ENCODE assay signal across 16 mouse cellular contexts in the genomic region with DNA sequence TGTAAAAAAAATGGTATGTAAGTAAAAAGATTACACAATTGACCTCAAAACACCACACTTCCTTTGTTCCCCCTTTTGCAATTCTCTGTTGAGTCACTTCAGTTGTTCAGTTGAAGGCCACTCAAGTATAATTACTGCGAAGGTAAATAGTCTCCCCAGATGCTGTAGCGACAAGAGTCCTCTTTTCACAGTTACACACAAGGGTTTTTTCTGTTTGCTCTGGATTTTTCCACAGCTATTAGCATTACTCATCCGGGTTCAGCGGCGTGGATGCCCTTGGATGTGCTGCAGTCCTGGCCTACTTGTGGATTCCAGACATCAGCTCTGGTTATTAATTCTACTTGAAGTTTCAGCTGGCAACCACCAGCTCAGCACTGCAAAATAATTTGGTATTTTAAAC.
DNase-seq lines count a peak whose midpoint lies in the region; ATAC-seq and TF ChIP-seq lines count a peak whose summit lies in the region.
"Had no signal": no experiment of that assay in that cellular context is flagged by ENCODE, and none has a peak within 500 bp of the region (broad histone marks: within the 10 kb centered on the region; RNA-seq: fewer than 3 reads in every experiment).

No protein-coding gene starts in this region.

- H3K4me1 ChIP-seq in bone marrow, adult 2 months (ENCODE audit: control insufficient read depth, insufficient read depth, low read length): peaks cover 6% of the 10 kb centered on the region
- H3K4me1 ChIP-seq in lung, embryonic 16.5 days (replicated peaks; ENCODE audit: control insufficient read depth, insufficient read depth, low read length): peaks cover 10% of the 10 kb centered on the region
- H3K4me1 ChIP-seq in forebrain, embryonic 10.5 days: no peaks in the 10 kb centered on the region
- H3K4me1 ChIP-seq in forebrain, embryonic 16.5 days (replicated peaks; ENCODE audit: control insufficient read depth, insufficient read depth, low read length): no peaks in the 10 kb centered on the region
- no peaks in the 10 kb centered on the region for H3K4me1 ChIP-seq in hindbrain, postnatal 0 days (ENCODE audit: insufficient read depth, low read length)
- H3K4me1 ChIP-seq: limb, embryonic 13.5 days; liver, embryonic 15.5 days; midbrain, embryonic 12.5 days had no signal

- H3K4me3 ChIP-seq in bone marrow, adult 2 months (replicated peaks; ENCODE audit: control insufficient read depth, low read depth, low read length): no peak overlapping the region
- H3K4me3 ChIP-seq in lung, embryonic 16.5 days (ENCODE audit: low read length): no peak overlapping the region
- H3K4me3 ChIP-seq in forebrain, embryonic 10.5 days: no peak overlapping the region
- no peak overlapping the region for H3K4me3 ChIP-seq in forebrain, embryonic 16.5 days (replicated peaks; ENCODE audit: low read length)
- no peak overlapping the region for H3K4me3 ChIP-seq in hindbrain, postnatal 0 days (ENCODE audit: low read length)
- H3K4me3 ChIP-seq: gastrocnemius, adult 2 months; kidney, embryonic 15.5 days; limb, embryonic 13.5 days; liver, embryonic 15.5 days; midbrain, embryonic 12.5 days had no signal

- H3K4me2 ChIP-seq in lung, embryonic 16.5 days (ENCODE audit: low read depth, low read length): no peak overlapping the region
- no peak overlapping the region for H3K4me2 ChIP-seq in forebrain, embryonic 16.5 days (ENCODE audit: low read length)
- no peak overlapping the region for H3K4me2 ChIP-seq in hindbrain, postnatal 0 days (ENCODE audit: low read depth, low read length)
- H3K4me2 ChIP-seq: kidney, embryonic 15.5 days; limb, embryonic 13.5 days; liver, embryonic 15.5 days; midbrain, embryonic 12.5 days had no signal

- WGBS in bone marrow, adult 2 months: 58% methylated on average over 5 of the region's 5 CpGs
- 44% methylated on average over 5 of the region's 5 CpGs for WGBS in lung, embryonic 16.5 days
- 93% methylated on average over 5 of the region's 5 CpGs for WGBS in forebrain, embryonic 10.5 days
- WGBS in forebrain, embryonic 16.5 days: 69% methylated on average over 5 of the region's 5 CpGs
- WGBS in hindbrain, postnatal 0 days: 61% methylated on average over 5 of the region's 5 CpGs

- TF ChIP-seq POLR2A in bone marrow, adult 2 months (IDR thresholded peaks at IDR 0.05; ENCODE audit: borderline replicate concordance, control insufficient read depth, low read depth, low read length): no peak

- H3K9me3 ChIP-seq in lung, embryonic 16.5 days (ENCODE audit: control insufficient read depth, low read length): no peaks in the 10 kb centered on the region
- no peaks in the 10 kb centered on the region for H3K9me3 ChIP-seq in forebrain, embryonic 10.5 days
- H3K9me3 ChIP-seq in forebrain, embryonic 16.5 days (ENCODE audit: control insufficient read depth, low read length): no peaks in the 10 kb centered on the region
- H3K9me3 ChIP-seq in hindbrain, postnatal 0 days (ENCODE audit: low read length): no peaks in the 10 kb centered on the region
- H3K9me3 ChIP-seq: kidney, embryonic 15.5 days; limb, embryonic 13.5 days; liver, embryonic 15.5 days; midbrain, embryonic 12.5 days had no signal

- TF ChIP-seq CTCF in bone marrow, adult 2 months (IDR thresholded peaks at IDR 0.05; ENCODE audit: control insufficient read depth, insufficient read depth, low read length): no peak
- TF ChIP-seq CTCF in hindbrain, postnatal 0 days (IDR thresholded peaks at IDR 0.05; ENCODE audit: low read depth): no peak

- peak overlapping the region; percentile 72 for H3K27ac ChIP-seq in bone marrow, adult 2 months (ENCODE audit: control insufficient read depth, insufficient read depth, low read depth, low read length, poor library complexity)
- H3K27ac ChIP-seq in lung, embryonic 16.5 days (ENCODE audit: low read length): peak overlapping the region; percentile 82
- no peak overlapping the region for H3K27ac ChIP-seq in forebrain, embryonic 10.5 days
- no peak overlapping the region for H3K27ac ChIP-seq in forebrain, embryonic 16.5 days (ENCODE audit: low read length)
- no peak overlapping the region for H3K27ac ChIP-seq in hindbrain, postnatal 0 days
- H3K27ac ChIP-seq: gastrocnemius, adult 2 months; kidney, embryonic 15.5 days; limb, embryonic 13.5 days; liver, embryonic 15.5 days; midbrain, embryonic 12.5 days had no signal

- ATAC-seq in lung, embryonic 16.5 days (ENCODE audit: low read depth): peak; percentile 88
- peak; percentile 46; the same call in 1 of the 2 replicates for ATAC-seq in neutrophil, adult 5-6 weeks (ENCODE audit: extremely low read depth, insufficient number of reproducible peaks, low FRiP score, poor library complexity, severe bottlenecking)
- ATAC-seq in forebrain, embryonic 16.5 days: no peak
- no peak for ATAC-seq in hindbrain, postnatal 0 days
- ATAC-seq: forebrain, embryonic 14.5 days had no signal

- no peaks in the 10 kb centered on the region for H3K36me3 ChIP-seq in lung, embryonic 16.5 days (ENCODE audit: control insufficient read depth, insufficient read depth, low read length)
- no peaks in the 10 kb centered on the region for H3K36me3 ChIP-seq in forebrain, embryonic 10.5 days (replicated peaks)
- no peaks in the 10 kb centered on the region for H3K36me3 ChIP-seq in forebrain, embryonic 16.5 days (ENCODE audit: control insufficient read depth, insufficient read depth)
- H3K36me3 ChIP-seq in hindbrain, postnatal 0 days (ENCODE audit: insufficient read depth, low read length): no peaks in the 10 kb centered on the region
- H3K36me3 ChIP-seq: kidney, embryonic 15.5 days; limb, embryonic 13.5 days; liver, embryonic 15.5 days; midbrain, embryonic 12.5 days had no signal

- no peaks in the 10 kb centered on the region for H3K27me3 ChIP-seq in lung, embryonic 16.5 days (ENCODE audit: control insufficient read depth, insufficient read depth, low read depth, low read length)
- no peaks in the 10 kb centered on the region for H3K27me3 ChIP-seq in forebrain, embryonic 10.5 days (ENCODE audit: poor library complexity, severe bottlenecking)
- H3K27me3 ChIP-seq in forebrain, embryonic 16.5 days (replicated peaks; ENCODE audit: control insufficient read depth, insufficient read depth, low read length): no peaks in the 10 kb centered on the region
- H3K27me3 ChIP-seq in hindbrain, postnatal 0 days (ENCODE audit: insufficient read depth, low read length): no peaks in the 10 kb centered on the region
- H3K27me3 ChIP-seq: CH12.LX; kidney, embryonic 15.5 days; limb, embryonic 13.5 days; liver, embryonic 15.5 days; midbrain, embryonic 12.5 days had no signal

- no peak overlapping the region for H3K9ac ChIP-seq in lung, embryonic 16.5 days (ENCODE audit: low read length)
- H3K9ac ChIP-seq in forebrain, embryonic 16.5 days (replicated peaks; ENCODE audit: low read depth, low read length): no peak overlapping the region
- H3K9ac ChIP-seq in hindbrain, postnatal 0 days (replicated peaks; ENCODE audit: low read length): no peak overlapping the region
- H3K9ac ChIP-seq: kidney, embryonic 15.5 days; limb, embryonic 13.5 days; liver, embryonic 15.5 days; midbrain, embryonic 12.5 days had no signal

- peak; percentile 55 for DNase-seq in adrenal gland, postnatal 10 days
- DNase-seq in forebrain, embryonic 10.5 days (ENCODE audit: extremely low spot score, low spot score): no peak
- no peak for DNase-seq in hindbrain, postnatal 0 days (ENCODE audit: low spot score)
- DNase-seq: embryo, embryonic 11 days; gastrocnemius, adult 2 months; heart, postnatal 14 days had no signal

Comparison
In these comparisons a context has a peak if more than half of its experiments do, and no peak if none do; other contexts are left out.
1. H3K27ac ChIP-seq: peak in bone marrow, adult 2 months (single experiment) and lung, embryonic 16.5 days (single experiment); none in forebrain, embryonic 10.5 days (single experiment), forebrain, embryonic 16.5 days (single experiment) and hindbrain, postnatal 0 days (single experiment).
2. ATAC-seq: peak in lung, embryonic 16.5 days (single experiment) and neutrophil, adult 5-6 weeks (single experiment); none in forebrain, embryonic 16.5 days (single experiment) and hindbrain, postnatal 0 days (single experiment).